Mouse (Mus musculus) kidney, embryonic 15.5 days (tissue): ENCODE data around the gene Hipk1. TPM values are rescaled to one million over a fixed set of nuclear protein-coding genes. Genes with fewer than 3 reads are reported as not detected.

Source experiments
- ATAC-seq: fragments of 200-750 bp; cut with Nextera tagmentation; replicated peaks from 2 replicates; pipeline ENCODE4 v1.8.0; 2017; ENCODE audit warnings: moderate TSS enrichment; ENCODE audit not compliant: low FRiP score
- H3K27ac ChIP-seq: fragments of 300-500 bp; sonication (generic); 2 replicates; pipeline ENCODE4 v1.5.1; 2015; ENCODE audit warnings: mild to moderate bottlenecking, inconsistent platforms
- H3K27me3 ChIP-seq: fragments of 300-500 bp; sonication (generic); 2 replicates; pipeline ENCODE4 v1.6.1; 2015; ENCODE audit warnings: inconsistent platforms
- H3K36me3 ChIP-seq: fragments of 300-500 bp; sonication (generic); 2 replicates; pipeline ENCODE4 v1.6.1; 2015; ENCODE audit warnings: inconsistent platforms
- H3K4me1 ChIP-seq: fragments of 300-500 bp; sonication (generic); 2 replicates; pipeline ENCODE4 v1.6.1; 2015; ENCODE audit warnings: inconsistent platforms
- H3K4me2 ChIP-seq: fragments of 300-500 bp; sonication (generic); 2 replicates; pipeline ENCODE4 v1.6.1; 2015; ENCODE audit warnings: moderate library complexity, mild to moderate bottlenecking, inconsistent platforms
- H3K4me3 ChIP-seq: fragments of 300-500 bp; sonication (generic); replicated peaks from 2 replicates; pipeline ENCODE4 v1.5.1; 2015; ENCODE audit warnings: mild to moderate bottlenecking, inconsistent platforms
- H3K9ac ChIP-seq: fragments of 300-500 bp; sonication (generic); 2 replicates; pipeline ENCODE4 v1.6.1; 2015; ENCODE audit warnings: mild to moderate bottlenecking, inconsistent platforms
- H3K9me3 ChIP-seq: fragments of 300-500 bp; sonication (generic); replicated peaks from 2 replicates; pipeline ENCODE4 v1.6.1; 2016; ENCODE audit warnings: inconsistent platforms
- WGBS: fragments of 180-500 bp; shearing (Covaris S2); methylation state at CpG from one replicate; pipeline ENCODE4 v1.1.7; 2015; ENCODE audit warnings: mixed read lengths; 5-methylcytosine and 5-hydroxymethylcytosine counted together
- polyA plus RNA-seq: library from polyadenylated mRNA; unstranded; fragments of >200 nt; fragmentation: Nextera tagmentation; extraction: Ambion mirVana; gene quantifications from 2 replicates; pipeline ENCODE4 v1.2.1, GENCODE M21; 2015

The Hipk1 gene
- polyA plus RNA-seq, 1 experiment from 2014 or later, result 11.0 TPM

DNA sequence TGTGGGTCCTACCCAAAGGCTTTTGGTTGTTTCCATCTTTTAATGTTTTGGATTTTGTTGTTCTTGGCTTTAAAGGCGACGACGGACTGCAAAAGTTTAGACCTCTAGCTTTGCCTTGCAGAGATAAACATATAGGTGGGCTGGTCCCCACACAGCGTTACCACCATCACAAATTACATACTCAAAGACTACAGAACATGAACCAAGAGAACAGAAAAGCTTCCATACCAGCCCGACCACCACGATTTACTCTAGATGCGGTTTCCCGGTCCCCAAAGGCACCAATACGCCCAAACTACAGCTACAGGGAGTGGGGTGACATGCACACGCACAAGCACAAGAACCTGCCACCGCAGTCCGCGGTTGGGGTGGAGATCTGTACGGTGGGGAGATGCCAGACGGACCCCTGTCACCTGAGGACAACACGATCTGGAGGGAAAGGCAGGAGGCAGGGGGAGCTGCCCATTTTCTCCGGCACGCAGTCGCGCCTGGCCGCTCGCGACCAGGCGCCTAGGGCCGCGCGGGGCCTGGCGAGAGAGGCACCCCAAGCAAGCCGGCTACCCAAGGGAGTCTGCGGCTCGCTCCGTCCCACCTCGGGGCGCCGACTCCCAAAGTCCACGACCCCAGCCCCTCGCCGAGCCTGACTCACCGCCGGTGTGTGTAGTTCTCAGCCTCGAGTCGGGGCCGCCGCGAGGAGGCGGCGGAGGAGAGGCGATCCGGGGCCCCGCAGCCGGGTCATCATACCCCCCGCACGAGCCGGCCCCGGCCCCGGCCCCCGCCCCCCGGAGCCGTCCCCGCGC lies 817 bp downstream of the Hipk1 start:
- WGBS, result under 1% methylated on average over 51 of the region's 61 CpGs
- peak overlapping the region; percentile 96 for H3K4me3 ChIP-seq
- peak overlapping the region; percentile 75 for H3K4me2 ChIP-seq
- no peaks in the 10 kb centered on the region for H3K9me3 ChIP-seq
- ATAC-seq, result peak; percentile 84
- H3K4me1 ChIP-seq, result peaks cover 29% of the 10 kb centered on the region
- H3K36me3 ChIP-seq, result no peaks in the 10 kb centered on the region
- H3K27me3 ChIP-seq, result peaks cover 8% of the 10 kb centered on the region; the same call in 1 of the 2 replicates
- peak overlapping the region; percentile 91 for H3K27ac ChIP-seq
- H3K9ac ChIP-seq, result peak overlapping the region; percentile 94

DNA sequence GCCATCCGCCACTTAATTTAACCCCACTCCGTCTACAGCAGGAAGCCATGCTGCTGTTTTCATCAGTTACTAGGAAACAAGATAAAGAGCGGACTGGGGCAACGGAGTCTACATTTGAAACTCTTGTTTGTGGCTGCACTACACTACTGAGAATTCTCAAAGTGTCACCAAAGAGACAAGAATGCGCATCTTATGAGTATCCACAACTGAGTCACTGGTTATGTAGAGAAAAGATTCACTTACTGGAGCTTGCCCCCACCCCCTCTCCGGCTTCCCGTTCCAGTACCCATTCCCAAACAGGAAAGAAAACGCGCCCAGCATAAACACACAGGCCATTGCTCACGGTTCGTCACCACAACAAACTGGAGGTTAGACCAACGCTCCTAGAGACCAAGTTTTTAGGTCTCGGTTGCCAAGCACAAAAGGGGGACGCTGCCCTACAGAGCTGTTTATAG lies 1.4 kb downstream of the Hipk1 start:
- no peak for ATAC-seq
- H3K27ac ChIP-seq, result peak overlapping the region; percentile 91
- H3K27me3 ChIP-seq, result peaks cover 8% of the 10 kb centered on the region; the same call in 1 of the 2 replicates
- H3K4me3 ChIP-seq, result peak overlapping the region; percentile 96
- H3K4me1 ChIP-seq, result peaks cover 33% of the 10 kb centered on the region
- WGBS, result 2% methylated on average over 14 of the region's 14 CpGs
- peak overlapping the region; percentile 94 for H3K9ac ChIP-seq
- no peaks in the 10 kb centered on the region for H3K36me3 ChIP-seq
- H3K9me3 ChIP-seq, result no peaks in the 10 kb centered on the region
- H3K4me2 ChIP-seq, result peak overlapping the region; percentile 75

DNA sequence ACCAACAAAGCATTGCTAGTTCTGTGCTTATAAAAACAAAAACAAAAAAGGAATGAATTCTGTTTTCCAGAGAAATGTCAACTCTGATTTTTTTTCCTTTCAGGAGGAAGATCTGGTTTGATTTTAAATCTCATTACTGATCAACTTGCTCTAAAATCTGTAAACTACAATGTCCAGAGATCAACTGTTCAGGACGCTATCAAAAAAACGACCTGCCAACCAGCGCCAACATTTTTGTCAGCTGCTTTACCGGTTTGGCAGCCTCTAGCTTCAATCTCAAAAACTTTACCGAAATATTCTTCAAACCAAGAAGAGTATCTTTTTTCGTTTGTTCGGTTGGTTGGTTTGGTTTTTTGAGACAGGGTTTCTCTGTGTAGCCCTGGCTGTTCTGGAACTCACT lies 2.3 kb downstream of the Hipk1 start:
- Histone ChIP-seq H3K4me1 (peaks cover 36% of the 10 kb centered on the region), H3K27me3 (peaks cover 8% of the 10 kb centered on the region; the same call in 1 of the 2 replicates), H3K4me2 (peak overlapping the region; percentile 75), H3K9me3 (no peaks in the 10 kb centered on the region), H3K9ac (no peak overlapping the region), H3K4me3 (peak overlapping the region; percentile 96), H3K27ac (no peak overlapping the region), H3K36me3 (no peaks in the 10 kb centered on the region)
- WGBS, result 78% methylated on average over 7 of the region's 7 CpGs
- ATAC-seq, result no peak

DNA sequence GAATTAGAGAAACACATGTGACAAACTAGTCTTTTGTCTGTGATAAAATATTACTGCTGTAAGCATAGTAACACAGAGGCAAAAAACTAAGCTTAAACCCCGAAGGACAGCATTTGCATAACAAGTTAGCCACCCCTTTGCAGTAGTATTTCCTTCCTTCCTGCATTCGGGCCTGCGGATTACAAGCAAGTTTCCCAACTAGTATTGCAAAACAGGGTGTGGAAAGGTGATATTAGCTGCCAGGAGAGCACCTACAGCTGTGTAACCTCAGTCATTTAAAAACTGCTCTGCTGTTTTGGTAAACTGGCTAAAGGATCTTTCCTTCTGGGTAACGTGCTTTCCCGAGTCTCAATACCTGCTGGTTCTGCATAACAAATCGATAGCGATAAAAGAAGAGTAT lies 4.1 kb downstream of the Hipk1 start:
- Histone ChIP-seq H3K27ac (0 out of 2 replicates have a peak overlapping the region, but pooled peaks have one; percentile 20), H3K4me1 (peaks cover 38% of the 10 kb centered on the region), H3K9me3 (no peaks in the 10 kb centered on the region), H3K27me3 (no peaks in the 10 kb centered on the region), H3K36me3 (no peaks in the 10 kb centered on the region), H3K4me3 (no peak overlapping the region), H3K9ac (no peak overlapping the region), H3K4me2 (no peak overlapping the region)
- no peak for ATAC-seq
- WGBS, result 59% methylated on average over 7 of the region's 7 CpGs

DNA sequence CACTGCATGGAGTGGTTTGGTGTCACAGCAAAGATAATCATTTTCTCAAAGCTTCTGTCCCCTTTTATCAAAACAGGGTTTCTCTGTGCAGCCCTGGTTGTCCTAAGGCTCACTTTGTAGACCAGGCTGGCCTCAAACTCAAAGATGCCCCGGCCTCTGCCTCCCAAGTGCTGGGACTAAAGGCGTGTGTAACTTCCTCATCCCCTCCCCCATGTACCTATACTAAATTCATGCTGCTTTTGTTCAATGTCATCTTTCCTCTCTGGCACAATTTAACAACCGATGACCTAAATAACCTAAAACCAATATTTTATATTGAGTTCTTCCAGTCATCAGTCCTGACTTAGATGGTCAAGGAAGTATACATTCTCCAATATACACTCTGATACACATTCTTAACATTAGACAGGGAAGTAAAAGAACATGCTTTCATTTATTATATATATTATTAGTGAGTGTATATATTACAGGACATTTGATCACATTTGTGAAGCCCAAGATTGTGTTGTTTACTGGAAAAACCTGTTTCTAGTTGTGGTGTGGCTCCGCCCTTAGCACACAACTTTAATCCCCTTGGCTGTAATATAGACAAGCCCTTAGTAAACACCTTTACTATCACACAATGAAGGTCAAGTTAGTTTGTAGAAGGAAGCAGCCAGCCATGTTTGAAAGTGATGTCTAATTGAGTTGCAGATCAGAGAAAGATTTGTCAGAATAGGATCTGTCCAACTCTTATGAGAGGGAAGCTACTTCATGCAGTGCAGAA lies 8.3 kb downstream of the Hipk1 start:
- H3K9me3 ChIP-seq, result no peaks in the 10 kb centered on the region
- H3K27me3 ChIP-seq, result no peaks in the 10 kb centered on the region
- H3K27ac ChIP-seq, result no peak overlapping the region
- H3K4me1 ChIP-seq, result peaks cover 15% of the 10 kb centered on the region
- peaks cover 2% of the 10 kb centered on the region; the same call in 1 of the 2 replicates for H3K36me3 ChIP-seq
- H3K9ac ChIP-seq, result no peak overlapping the region
- 83% methylated on average over 4 of the region's 4 CpGs for WGBS
- H3K4me3 ChIP-seq, result no peak overlapping the region
- no peak for ATAC-seq
- H3K4me2 ChIP-seq, result no peak overlapping the region

DNA sequence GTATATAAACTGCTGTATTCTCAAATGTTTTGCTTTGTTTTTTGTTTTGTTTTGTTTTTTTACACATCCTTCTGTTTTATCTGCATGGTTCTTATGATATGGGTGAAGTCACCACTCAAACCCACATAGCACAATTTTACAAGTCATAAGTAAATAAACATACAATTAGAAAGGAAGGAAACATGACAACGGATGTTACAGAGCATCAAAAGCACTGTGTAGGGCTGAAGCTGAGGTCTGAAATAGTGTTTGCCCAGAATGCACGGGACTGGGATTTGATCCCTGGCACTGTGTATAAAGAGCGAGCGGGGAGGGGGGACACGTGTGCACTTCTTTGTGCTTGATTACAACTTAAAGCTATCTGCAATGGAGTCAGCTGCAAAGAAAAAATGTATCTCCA lies 10.6 kb downstream of the Hipk1 start:
- 84% methylated on average over 5 of the region's 5 CpGs for WGBS
- no peaks in the 10 kb centered on the region for H3K27me3 ChIP-seq
- no peak overlapping the region for H3K9ac ChIP-seq
- no peak for ATAC-seq
- no peak overlapping the region for H3K4me3 ChIP-seq
- no peaks in the 10 kb centered on the region for H3K9me3 ChIP-seq
- no peak overlapping the region for H3K4me2 ChIP-seq
- peaks cover 10% of the 10 kb centered on the region; the same call in 1 of the 2 replicates for H3K4me1 ChIP-seq
- peaks cover 20% of the 10 kb centered on the region for H3K36me3 ChIP-seq
- no peak overlapping the region for H3K27ac ChIP-seq

DNA sequence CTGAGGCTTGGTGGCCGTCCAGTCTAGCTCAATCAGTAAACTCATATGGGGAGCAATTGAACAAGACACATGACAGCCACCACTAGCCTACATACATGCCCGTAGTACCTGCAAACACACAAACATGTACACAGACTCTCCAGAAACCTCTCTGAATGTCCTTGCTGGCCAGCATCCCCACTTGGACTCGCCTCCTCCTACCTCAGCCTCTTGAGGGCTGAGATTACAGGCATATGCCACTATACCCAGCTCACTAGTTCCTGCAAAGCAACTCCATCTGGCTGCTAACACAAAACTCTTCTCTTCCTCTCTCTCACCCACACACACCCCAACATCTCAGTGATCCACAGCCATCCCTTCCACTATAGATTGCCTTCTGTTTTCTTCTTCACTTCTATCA lies 11.1 kb downstream of the Hipk1 start:
- peaks cover 24% of the 10 kb centered on the region for H3K36me3 ChIP-seq
- no peak overlapping the region for H3K4me2 ChIP-seq
- H3K9ac ChIP-seq, result no peak overlapping the region
- H3K9me3 ChIP-seq, result no peaks in the 10 kb centered on the region
- H3K4me1 ChIP-seq, result peaks cover 7% of the 10 kb centered on the region; the same call in 1 of the 2 replicates
- no peak overlapping the region for H3K4me3 ChIP-seq
- ATAC-seq, result no peak
- no peak overlapping the region for H3K27ac ChIP-seq
- no peaks in the 10 kb centered on the region for H3K27me3 ChIP-seq
- WGBS, result 82% methylated on average over 3 of the region's 3 CpGs

DNA sequence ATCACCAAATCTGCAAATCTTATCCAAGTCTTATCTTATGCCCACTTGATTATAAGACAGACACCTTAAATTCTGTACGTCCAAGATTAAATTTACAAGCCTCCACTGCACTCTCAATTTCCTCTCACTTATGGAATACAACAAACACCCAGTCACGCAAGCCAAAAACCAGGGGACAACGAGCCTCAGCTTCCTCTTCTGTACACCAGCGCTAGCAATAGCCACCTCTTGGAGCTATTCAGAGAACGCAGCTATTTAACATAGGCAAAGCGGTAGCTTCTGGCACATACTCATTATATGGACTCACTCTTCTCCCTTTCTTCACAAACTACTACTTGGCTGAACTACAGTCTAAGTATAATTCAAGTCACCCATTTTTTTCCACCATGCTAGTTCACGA lies 12.2 kb downstream of the Hipk1 start:
- Histone ChIP-seq H3K27me3 (no peaks in the 10 kb centered on the region), H3K27ac (no peak overlapping the region), H3K36me3 (peaks cover 28% of the 10 kb centered on the region), H3K4me2 (no peak overlapping the region), H3K9ac (no peak overlapping the region), H3K9me3 (no peaks in the 10 kb centered on the region), H3K4me1 (peaks cover 5% of the 10 kb centered on the region; the same call in 1 of the 2 replicates), H3K4me3 (no peak overlapping the region)
- WGBS, result 87% methylated on average over 7 of the region's 7 CpGs
- ATAC-seq, result no peak

DNA sequence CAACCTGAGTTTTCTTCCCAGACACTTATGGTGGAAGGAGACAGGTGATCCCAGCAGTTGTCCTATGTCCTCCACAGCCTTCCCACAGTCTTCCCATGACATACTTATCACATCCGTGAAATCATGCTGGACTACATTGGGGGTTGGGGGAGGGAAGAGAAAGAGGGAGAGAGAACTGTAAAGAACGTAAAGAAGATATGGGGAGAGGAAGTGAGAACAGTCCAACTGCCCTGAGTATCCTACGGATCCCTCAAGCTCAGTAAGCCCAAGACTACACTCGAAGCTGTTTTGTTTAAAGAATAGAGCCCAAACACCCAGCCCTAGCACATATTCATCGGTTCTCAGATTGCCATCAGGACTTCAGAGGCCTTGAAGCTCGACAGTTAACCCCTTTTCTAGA lies 12.7 kb downstream of the Hipk1 start:
- Histone ChIP-seq H3K9me3 (no peaks in the 10 kb centered on the region), H3K27ac (no peak overlapping the region), H3K27me3 (no peaks in the 10 kb centered on the region), H3K4me3 (no peak overlapping the region), H3K9ac (no peak overlapping the region), H3K4me2 (no peak overlapping the region), H3K36me3 (peaks cover 28% of the 10 kb centered on the region), H3K4me1 (peaks cover 2% of the 10 kb centered on the region; the same call in 1 of the 2 replicates)
- no peak for ATAC-seq
- WGBS, result 83% methylated on average over 6 of the region's 6 CpGs

DNA sequence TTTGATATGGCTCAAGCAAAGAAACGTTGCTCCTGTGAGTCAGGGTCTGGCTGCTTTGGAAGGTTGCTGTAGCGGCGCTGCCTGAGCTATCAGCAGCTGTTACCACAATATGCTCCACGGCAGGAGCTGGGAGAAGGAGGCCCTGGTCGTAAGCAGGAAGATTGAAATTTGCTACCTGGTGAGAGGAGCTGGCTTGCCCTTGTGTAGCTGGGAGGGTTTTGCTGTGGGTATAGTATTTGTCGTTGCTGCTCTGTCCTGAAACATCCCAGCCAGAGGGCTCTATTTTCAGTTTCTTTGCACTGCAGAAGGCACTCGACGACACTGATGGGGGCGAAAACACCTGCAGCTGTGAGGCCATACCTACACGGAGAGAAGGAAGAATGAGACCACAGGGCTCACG lies 13.4 kb downstream of the Hipk1 start:
- Histone ChIP-seq H3K4me3 (no peak overlapping the region), H3K4me2 (no peak overlapping the region), H3K9me3 (no peaks in the 10 kb centered on the region), H3K27ac (no peak overlapping the region), H3K27me3 (no peaks in the 10 kb centered on the region), H3K36me3 (peaks cover 28% of the 10 kb centered on the region), H3K4me1 (peaks cover 9% of the 10 kb centered on the region), H3K9ac (no peak overlapping the region)
- ATAC-seq, result no peak
- WGBS, result 89% methylated on average over 11 of the region's 11 CpGs

DNA sequence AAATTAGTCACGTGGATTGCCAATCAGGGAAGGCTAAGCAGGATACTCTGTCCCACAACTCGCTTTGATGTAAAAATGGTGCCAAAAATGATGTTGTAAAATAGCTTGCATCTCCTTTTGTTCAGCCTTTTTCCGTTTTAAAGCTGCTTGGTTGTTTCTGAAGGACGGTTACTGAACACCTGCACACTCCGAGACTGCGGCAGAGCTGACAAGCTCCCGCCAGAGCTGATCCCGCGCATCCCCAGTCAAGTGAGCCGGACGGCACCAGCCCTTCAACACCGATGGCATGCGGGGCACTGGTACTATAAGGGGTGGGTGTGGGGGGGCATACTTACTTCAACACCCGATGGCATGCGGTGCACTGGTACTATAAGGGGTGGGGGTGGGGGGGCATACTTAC lies 17.4 kb downstream of the Hipk1 start:
- H3K4me3 ChIP-seq, result no peak overlapping the region
- peaks cover 29% of the 10 kb centered on the region for H3K4me1 ChIP-seq
- H3K9ac ChIP-seq, result no peak overlapping the region
- 87% methylated on average over 15 of the region's 15 CpGs for WGBS
- H3K27ac ChIP-seq, result peak overlapping the region; percentile 56; the same call in 1 of the 2 replicates
- H3K9me3 ChIP-seq, result no peaks in the 10 kb centered on the region
- ATAC-seq, result 0 out of 2 replicates have a peak, but pooled peaks have one; percentile 25
- no peaks in the 10 kb centered on the region for H3K27me3 ChIP-seq
- no peak overlapping the region for H3K4me2 ChIP-seq
- peaks cover 44% of the 10 kb centered on the region for H3K36me3 ChIP-seq

DNA sequence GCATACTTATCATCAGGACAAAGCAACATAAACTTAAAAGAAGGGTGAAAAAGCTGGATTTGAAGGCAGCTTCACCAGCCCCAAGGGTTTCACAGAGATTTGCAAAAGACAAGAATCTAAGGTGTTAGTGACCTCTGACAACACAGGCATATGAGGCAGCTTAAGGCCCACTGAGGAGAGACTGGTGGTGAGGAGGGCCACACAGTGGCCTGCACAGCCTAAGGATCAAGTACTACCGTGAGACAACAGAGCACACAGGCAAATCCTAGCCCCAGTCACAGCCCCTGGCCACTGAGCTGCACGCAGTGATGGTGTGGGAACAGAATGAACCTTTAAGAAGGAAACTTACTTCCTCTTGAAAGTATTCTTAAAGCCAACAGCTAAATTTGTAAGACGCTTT lies 17.9 kb downstream of the Hipk1 start:
- no peak for ATAC-seq
- no peaks in the 10 kb centered on the region for H3K9me3 ChIP-seq
- 81% methylated on average over 3 of the region's 3 CpGs for WGBS
- H3K27ac ChIP-seq, result peak overlapping the region; percentile 56; the same call in 1 of the 2 replicates
- H3K4me3 ChIP-seq, result no peak overlapping the region
- peaks cover 48% of the 10 kb centered on the region for H3K36me3 ChIP-seq
- H3K4me1 ChIP-seq, result peaks cover 29% of the 10 kb centered on the region
- H3K4me2 ChIP-seq, result no peak overlapping the region
- no peak overlapping the region for H3K9ac ChIP-seq
- no peaks in the 10 kb centered on the region for H3K27me3 ChIP-seq
